Mouse (Mus musculus): ENCODE results near the gene A3galt2.

Gene A3galt2

GRCm38 (mm10) chr4:128753571-128753970, 1.6 kb upstream of the A3galt2 start:
- Histone ChIP-seq H3K4me3 (replicated peaks; ENCODE audit: low read length) (no peak overlapping the region), H3K4me1 (replicated peaks; ENCODE audit: low read depth, low read length) (peaks cover 41% of the 10 kb centered on the region), H3K36me3 (ENCODE audit: insufficient read depth, low read length) (peaks cover 39% of the 10 kb centered on the region), H3K27me3 (ENCODE audit: insufficient read depth, low read length) (no peaks in the 10 kb centered on the region), H3K9me3 (ENCODE audit: low read length) (no peaks in the 10 kb centered on the region)
- TF ChIP-seq NANOG (IDR thresholded peaks at IDR 0.05; ENCODE audit: borderline replicate concordance, low read length) (no peak), CTCF (conservative IDR thresholded peaks at IDR 0.05; ENCODE audit: low read length) (no peak), POU5F1 (IDR thresholded peaks at IDR 0.05; ENCODE audit: borderline replicate concordance, low read length) (no peak)

DNA sequence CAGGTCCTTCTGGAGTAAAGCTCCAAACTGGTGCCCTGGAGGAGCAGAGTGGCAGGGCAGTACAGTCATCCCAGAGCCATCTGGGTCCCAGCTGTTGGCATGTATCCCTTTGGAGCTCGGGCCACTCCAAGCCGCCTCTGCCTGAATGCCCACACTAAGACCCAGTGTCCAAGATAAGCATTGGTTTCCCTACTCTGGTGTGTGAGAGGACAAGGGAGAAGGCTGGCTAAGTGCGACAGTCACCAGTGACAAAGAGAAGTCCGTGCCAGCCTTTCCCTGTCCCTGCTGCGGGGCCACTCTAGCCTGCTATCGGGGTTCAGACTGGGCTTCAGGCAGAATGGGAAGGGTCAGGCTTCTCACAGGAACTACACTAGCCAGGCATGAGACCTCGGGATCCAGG, 736 bp downstream of the A3galt2 start:
- H3K36me3 ChIP-seq (ENCODE audit: insufficient read depth, low read length) = peaks cover 17% of the 10 kb centered on the region
- TF ChIP-seq NANOG (IDR thresholded peaks at IDR 0.05; ENCODE audit: borderline replicate concordance, low read length) (no peak), CTCF (conservative IDR thresholded peaks at IDR 0.05; ENCODE audit: low read length) (no peak), POU5F1 (IDR thresholded peaks at IDR 0.05; ENCODE audit: borderline replicate concordance, low read length) (no peak)
- no peak overlapping the region for H3K4me3 ChIP-seq (replicated peaks; ENCODE audit: low read length)
- peaks cover 36% of the 10 kb centered on the region for H3K4me1 ChIP-seq (replicated peaks; ENCODE audit: low read depth, low read length)
- peaks cover 6% of the 10 kb centered on the region; the same call in 1 of the 2 replicates for H3K27me3 ChIP-seq (ENCODE audit: insufficient read depth, low read length)
- H3K9me3 ChIP-seq (ENCODE audit: low read length) = no peaks in the 10 kb centered on the region

DNA sequence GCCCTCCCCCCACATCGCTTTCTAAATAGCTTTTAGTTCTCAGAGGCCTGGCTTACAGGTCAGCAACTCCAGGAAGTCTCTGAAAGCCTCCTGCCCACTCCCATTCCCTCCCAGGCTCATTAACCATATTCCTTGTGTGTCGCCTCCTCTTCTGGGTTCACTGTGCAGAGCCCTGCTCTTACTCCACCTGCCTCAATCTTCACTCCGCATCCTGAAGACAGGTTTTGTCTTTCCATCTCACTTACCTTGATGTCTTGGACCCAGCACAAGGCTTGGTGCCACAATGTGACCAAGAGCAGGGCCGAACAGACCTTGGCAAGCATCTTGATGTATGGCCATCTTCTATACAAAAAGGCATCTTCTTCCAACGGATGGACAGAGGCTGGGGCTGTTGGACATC, 4.0 kb downstream of the A3galt2 start:
- H3K4me1 ChIP-seq (replicated peaks; ENCODE audit: low read depth, low read length) = peaks cover 14% of the 10 kb centered on the region
- TF ChIP-seq CTCF (conservative IDR thresholded peaks at IDR 0.05; ENCODE audit: low read length) (no peak), NANOG (IDR thresholded peaks at IDR 0.05; ENCODE audit: borderline replicate concordance, low read length) (no peak), POU5F1 (IDR thresholded peaks at IDR 0.05; ENCODE audit: borderline replicate concordance, low read length) (no peak)
- peaks cover 14% of the 10 kb centered on the region for H3K9me3 ChIP-seq (ENCODE audit: low read length)
- peaks cover 6% of the 10 kb centered on the region; the same call in 1 of the 2 replicates for H3K27me3 ChIP-seq (ENCODE audit: insufficient read depth, low read length)
- no peak overlapping the region for H3K4me3 ChIP-seq (replicated peaks; ENCODE audit: low read length)
- no peaks in the 10 kb centered on the region for H3K36me3 ChIP-seq (ENCODE audit: insufficient read depth, low read length)

DNA sequence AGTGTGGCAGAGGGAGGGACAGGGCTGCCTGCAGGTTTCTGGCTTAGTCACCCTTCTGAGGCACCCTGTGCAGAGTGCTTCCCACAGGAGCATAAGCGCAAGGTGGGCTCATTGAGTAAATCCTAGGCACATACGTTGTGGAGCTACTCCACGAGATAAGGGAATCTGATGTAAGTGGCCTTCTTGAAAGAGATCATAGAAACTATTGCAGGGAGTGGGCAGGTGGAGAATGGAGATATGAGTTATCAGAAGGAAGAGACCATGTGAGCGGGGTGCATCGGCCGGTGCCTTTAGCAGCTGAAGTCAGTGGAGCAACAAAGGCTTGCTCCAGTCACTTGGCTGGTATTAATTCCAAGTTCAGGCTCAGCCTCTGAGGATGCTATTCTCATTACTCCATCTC, 4.9 kb downstream of the A3galt2 start:
- Histone ChIP-seq H3K4me1 (replicated peaks; ENCODE audit: low read depth, low read length) (peaks cover 12% of the 10 kb centered on the region), H3K27me3 (ENCODE audit: insufficient read depth, low read length) (peaks cover 6% of the 10 kb centered on the region; the same call in 1 of the 2 replicates)
- no peak for TF ChIP-seq CTCF (conservative IDR thresholded peaks at IDR 0.05; ENCODE audit: low read length)
- TF ChIP-seq POU5F1 (IDR thresholded peaks at IDR 0.05; ENCODE audit: borderline replicate concordance, low read length) = no peak
- TF ChIP-seq NANOG (IDR thresholded peaks at IDR 0.05; ENCODE audit: borderline replicate concordance, low read length) = no peak

GRCm38 (mm10) chr4:128766929-128767328, 11.8 kb downstream of the A3galt2 start:
- Histone ChIP-seq H3K4me3 (replicated peaks; ENCODE audit: low read length) (peak overlapping the region; percentile 67), H3K9me3 (ENCODE audit: low read length) (peaks cover 14% of the 10 kb centered on the region), H3K4me1 (replicated peaks; ENCODE audit: low read depth, low read length) (peaks cover 12% of the 10 kb centered on the region), H3K36me3 (ENCODE audit: insufficient read depth, low read length) (no peaks in the 10 kb centered on the region), H3K27me3 (ENCODE audit: insufficient read depth, low read length) (peaks cover 30% of the 10 kb centered on the region)
- TF ChIP-seq POU5F1 (IDR thresholded peaks at IDR 0.05; ENCODE audit: borderline replicate concordance, low read length) = no peak

More for the DNA sequence above, 4.9 kb downstream of the A3galt2 start:
- Histone ChIP-seq H3K4me3 (replicated peaks; ENCODE audit: low read length) (no peak overlapping the region), H3K9me3 (ENCODE audit: low read length) (peaks cover 14% of the 10 kb centered on the region), H3K36me3 (ENCODE audit: insufficient read depth, low read length) (no peaks in the 10 kb centered on the region)

- no peaks in the 10 kb centered on the region for H3K36me3 ChIP-seq (ENCODE audit: insufficient read depth, low read length)
- H3K27me3 ChIP-seq (ENCODE audit: insufficient read depth, low read length) = peaks cover 30% of the 10 kb centered on the region
- TF ChIP-seq POU5F1 (IDR thresholded peaks at IDR 0.05; ENCODE audit: borderline replicate concordance, low read length) (no peak), CTCF (conservative IDR thresholded peaks at IDR 0.05; ENCODE audit: low read length) (no peak), NANOG (IDR thresholded peaks at IDR 0.05; ENCODE audit: borderline replicate concordance, low read length) (no peak)
- H3K9me3 ChIP-seq (ENCODE audit: low read length) = peaks cover 8% of the 10 kb centered on the region
- H3K4me1 ChIP-seq (replicated peaks; ENCODE audit: low read depth, low read length) = peaks cover 12% of the 10 kb centered on the region
- no peak overlapping the region for H3K4me3 ChIP-seq (replicated peaks; ENCODE audit: low read length)
These were observed 13.0 kb downstream of the A3galt2 start for GRCm38 (mm10) chr4:128768120-128768519.

DNA sequence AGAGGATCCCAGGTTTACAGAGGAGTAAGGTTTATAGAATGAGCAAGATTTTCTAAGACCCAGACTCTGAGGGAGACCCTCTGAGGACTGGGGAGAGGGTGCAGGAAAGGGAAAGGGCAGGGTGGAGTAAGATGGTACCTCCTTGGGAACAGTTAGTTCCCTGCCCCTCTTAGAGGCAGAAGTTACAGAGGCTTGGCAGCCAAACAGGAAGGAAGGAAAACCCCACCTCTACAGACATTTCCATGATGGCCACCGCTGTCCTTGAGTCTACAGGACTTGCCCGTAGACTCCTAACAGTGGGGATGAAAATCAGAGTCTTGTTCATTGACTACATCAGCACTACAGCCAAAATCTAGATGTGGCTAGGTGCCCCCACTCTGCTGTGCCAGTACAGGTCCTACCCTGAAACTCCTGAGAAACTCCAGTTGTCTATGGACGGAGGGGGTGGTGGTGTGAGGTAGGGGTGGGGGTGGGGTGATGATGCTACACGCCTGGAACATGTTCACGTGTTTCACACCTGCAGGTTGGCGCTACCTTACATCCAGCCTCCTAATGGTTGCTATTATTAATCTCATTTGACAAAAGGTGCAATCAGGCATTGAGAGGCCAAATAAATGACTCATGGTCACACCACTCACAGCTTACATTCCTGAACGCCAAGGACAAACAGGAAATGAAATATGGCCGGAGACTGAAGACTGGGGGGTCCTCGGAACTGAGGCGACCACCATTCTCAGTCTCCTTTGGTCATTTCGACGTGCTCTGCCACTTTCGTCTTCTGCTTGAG, 14.6 kb downstream of the A3galt2 start:
- H3K4me3 ChIP-seq (replicated peaks; ENCODE audit: low read length) = no peak overlapping the region
- no peaks in the 10 kb centered on the region for H3K36me3 ChIP-seq (ENCODE audit: insufficient read depth, low read length)
- TF ChIP-seq CTCF (conservative IDR thresholded peaks at IDR 0.05; ENCODE audit: low read length) (no peak), NANOG (IDR thresholded peaks at IDR 0.05; ENCODE audit: borderline replicate concordance, low read length) (no peak), POU5F1 (IDR thresholded peaks at IDR 0.05; ENCODE audit: borderline replicate concordance, low read length) (no peak)
- H3K4me1 ChIP-seq (replicated peaks; ENCODE audit: low read depth, low read length) = peaks cover 12% of the 10 kb centered on the region
- no peaks in the 10 kb centered on the region for H3K9me3 ChIP-seq (ENCODE audit: low read length)
- H3K27me3 ChIP-seq (ENCODE audit: insufficient read depth, low read length) = peaks cover 30% of the 10 kb centered on the region

- Histone ChIP-seq H3K9me3 (ENCODE audit: low read length) (no peaks in the 10 kb centered on the region), H3K4me1 (replicated peaks; ENCODE audit: low read depth, low read length) (peaks cover 12% of the 10 kb centered on the region), H3K4me3 (replicated peaks; ENCODE audit: low read length) (no peak overlapping the region), H3K27me3 (ENCODE audit: insufficient read depth, low read length) (peaks cover 30% of the 10 kb centered on the region), H3K36me3 (ENCODE audit: insufficient read depth, low read length) (no peaks in the 10 kb centered on the region)
- no peak for TF ChIP-seq POU5F1 (IDR thresholded peaks at IDR 0.05; ENCODE audit: borderline replicate concordance, low read length)
- no peak for TF ChIP-seq CTCF (conservative IDR thresholded peaks at IDR 0.05; ENCODE audit: low read length)
- TF ChIP-seq NANOG (IDR thresholded peaks at IDR 0.05; ENCODE audit: borderline replicate concordance, low read length) = no peak
These were observed 15.5 kb downstream of the A3galt2 start for GRCm38 (mm10) chr4:128770698-128771097.
